Mouse (Mus musculus) liver, embryonic 14.5 days (tissue): Measurements from ENCODE around the gene Naa80.

Source experiments
- CTCF ChIP-seq: IDR thresholded peaks from 2 replicates; pipeline ENCODE4 v1.5.1; 2016; ENCODE audit warnings: antibody characterized with exemption, low read depth, control low read depth
- EP300 ChIP-seq: IDR thresholded peaks from 2 replicates; pipeline ENCODE4 v1.6.1; 2016; ENCODE audit warnings: antibody characterized with exemption, low read depth

DNA sequence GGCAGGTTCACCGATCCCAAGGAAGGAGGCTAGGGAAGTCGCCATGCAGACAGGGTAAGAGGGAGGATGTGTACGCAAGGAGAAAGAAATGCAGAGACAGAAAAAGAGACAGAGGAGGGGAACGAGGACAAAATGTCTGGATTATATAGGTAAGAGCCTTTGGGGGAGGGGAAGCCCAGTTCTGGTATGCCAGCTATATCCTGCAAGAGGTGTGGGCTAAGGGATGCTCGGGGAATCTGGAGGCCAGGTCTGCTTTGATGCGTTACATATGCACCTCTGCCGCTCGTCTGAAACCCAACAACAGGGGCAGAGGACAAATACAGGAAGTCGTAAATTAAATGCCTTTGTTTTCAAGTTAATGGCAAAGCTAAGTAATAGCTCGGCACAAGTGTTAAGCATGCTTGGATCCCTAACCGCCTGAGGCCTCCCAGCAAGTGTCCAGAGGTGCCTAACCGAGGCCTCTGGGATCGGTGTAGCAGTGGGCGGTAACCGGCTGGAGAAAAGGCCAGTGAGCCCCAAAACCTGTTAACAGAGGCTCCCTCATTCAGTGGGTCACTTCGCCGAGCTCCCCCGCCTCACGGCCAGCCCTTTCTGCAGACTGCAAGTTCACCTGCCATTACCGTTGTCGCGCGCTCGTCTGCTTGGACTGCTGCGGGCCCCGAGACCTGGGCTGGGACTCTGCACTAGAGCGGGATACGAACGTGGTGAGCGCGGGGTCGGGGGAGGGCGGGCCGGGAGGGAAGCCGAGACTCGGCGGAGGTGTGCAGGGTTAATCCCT, 25.0 kb upstream of the Naa80 start:
- TF ChIP-seq CTCF = no peak
- TF ChIP-seq EP300 = no peak
